Comparison of ENCODE assay signal across 7 mouse cellular contexts in genomic region chr9:122655583-122655982, GRCm38 (mm10).
A peak's percentile ranks its signal among the peaks of the same experiment; 100 is the strongest.
DNase-seq lines count a peak whose midpoint lies in the region; ATAC-seq lines count a peak whose summit lies in the region.

No protein-coding gene starts in this region.

- ATAC-seq in frontal cortex, adult (ENCODE audit: low TSS enrichment): no peak

- DNase-seq in layer of hippocampus, postnatal 10 days (ENCODE audit: low spot score in 2 of 2): peak; percentile 49 to 61
- no peak for DNase-seq in layer of hippocampus, adult 11-12 months (ENCODE audit: low spot score)
- DNase-seq in brain, adult 2 months (ENCODE audit: low read depth, low spot score): peak; percentile 35
- peak; percentile 78 for DNase-seq in kidney, postnatal 4 days
- peak; percentile 4 to 63 for DNase-seq in thymus, postnatal 10 days (ENCODE audit: low spot score in 2 of 2)
- no peak for DNase-seq in layer of hippocampus, adult 8-10 months (ENCODE audit: low spot score in 2 of 2)

Comparison
In these comparisons a context has a peak if more than half of its experiments do, and no peak if none do; other contexts are left out.
1. DNase-seq: peak in layer of hippocampus, postnatal 10 days (2 of 2), brain, adult 2 months (single experiment), kidney, postnatal 4 days (2 of 2) and thymus, postnatal 10 days (2 of 2); none in layer of hippocampus, adult 11-12 months (single experiment) and layer of hippocampus, adult 8-10 months (0 of 2).